Comparison of ENCODE assay signal across 15 mouse cellular contexts in genomic region chr6:140816831-140817230, GRCm38 (mm10).
DNase-seq lines count a peak whose midpoint lies in the region; ATAC-seq and TF ChIP-seq lines count a peak whose summit lies in the region.
"Had no signal": no experiment of that assay in that cellular context is flagged by ENCODE, and none has a peak within 500 bp of the region (broad histone marks: within the 10 kb centered on the region; RNA-seq: fewer than 3 reads in every experiment).

No protein-coding gene starts in this region.

- H3K4me2 ChIP-seq in liver, embryonic 16.5 days (ENCODE audit: low read depth, low read length) = no peak overlapping the region
- H3K4me2 ChIP-seq in liver, embryonic 12.5 days = no peak overlapping the region
- H3K4me2 ChIP-seq in CH12.LX (ENCODE audit: insufficient read depth, low read depth, poor library complexity, severe bottlenecking) = peak overlapping the region; percentile 51; the same call in 1 of the 2 replicates
- H3K4me2 ChIP-seq: heart, embryonic 12.5 days; hindbrain, embryonic 12.5 days had no signal

- intact Hi-C loops in left cerebral cortex, postnatal 4 days (cut with DNase I) = no loop called here

- ATAC-seq in liver, embryonic 16.5 days (ENCODE audit: low read depth) = 0 out of 2 replicates have a peak, but pooled peaks have one; percentile 16
- ATAC-seq in liver, embryonic 12.5 days = no peak
- peak; percentile 97 for ATAC-seq in inflammation-experienced regulatory T-cells, adult 6 months
- ATAC-seq: midbrain, embryonic 16.5 days had no signal

- no peaks in the 10 kb centered on the region for H3K27me3 ChIP-seq in liver, embryonic 16.5 days (ENCODE audit: control insufficient read depth, insufficient read depth, low read depth, low read length)
- H3K27me3 ChIP-seq in liver, embryonic 12.5 days (replicated peaks) = no peaks in the 10 kb centered on the region
- H3K27me3 ChIP-seq in CH12.LX (replicated peaks) = no peaks in the 10 kb centered on the region
- H3K27me3 ChIP-seq: heart, embryonic 12.5 days; hindbrain, embryonic 12.5 days had no signal

- H3K9me3 ChIP-seq in liver, embryonic 16.5 days (replicated peaks; ENCODE audit: control insufficient read depth, low read length) = no peaks in the 10 kb centered on the region
- no peaks in the 10 kb centered on the region for H3K9me3 ChIP-seq in liver, embryonic 12.5 days (replicated peaks)
- peaks cover 2% of the 10 kb centered on the region for H3K9me3 ChIP-seq in CH12.LX (replicated peaks; ENCODE audit: low read length)
- H3K9me3 ChIP-seq: heart, embryonic 12.5 days; hindbrain, embryonic 12.5 days had no signal

- no peaks in the 10 kb centered on the region for H3K36me3 ChIP-seq in liver, embryonic 16.5 days (ENCODE audit: control insufficient read depth, insufficient read depth)
- no peaks in the 10 kb centered on the region for H3K36me3 ChIP-seq in liver, embryonic 12.5 days
- H3K36me3 ChIP-seq in CH12.LX (replicated peaks in 1 of 2; ENCODE audit: control insufficient read depth in 1 of 2, insufficient read depth in 1 of 2, low read length in 1 of 2) = no peaks in the 10 kb centered on the region
- H3K36me3 ChIP-seq: heart, embryonic 12.5 days; hindbrain, embryonic 12.5 days had no signal

- no peaks in the 10 kb centered on the region for H3K4me1 ChIP-seq in liver, embryonic 16.5 days (ENCODE audit: control insufficient read depth, low read depth, low read length)
- no peaks in the 10 kb centered on the region for H3K4me1 ChIP-seq in liver, embryonic 12.5 days
- H3K4me1 ChIP-seq in CH12.LX (ENCODE audit: control insufficient read depth in 1 of 2, insufficient read depth in 2 of 2) = peaks cover 37 to 48% of the 10 kb centered on the region in 2 experiments
- H3K4me1 ChIP-seq: hindbrain, embryonic 12.5 days had no signal

- TF ChIP-seq POLR2A in CH12.LX (IDR thresholded peaks at IDR 0.05; ENCODE audit: low read depth, low read length) = no peak

- H3K4me3 ChIP-seq in liver, embryonic 16.5 days (ENCODE audit: low read depth, low read length) = no peak overlapping the region
- H3K4me3 ChIP-seq in liver, embryonic 12.5 days = no peak overlapping the region
- H3K4me3 ChIP-seq in CH12.LX (replicated peaks in 1 of 3; ENCODE audit: low read depth in 2 of 3, low read length in 2 of 3, poor library complexity in 1 of 3) = no peak overlapping the region
- H3K4me3 ChIP-seq: heart, embryonic 12.5 days; hindbrain, embryonic 12.5 days had no signal

- peak; percentile 99 for TF ChIP-seq EP300 in CH12.LX (IDR thresholded peaks at IDR 0.05; ENCODE audit: low read length)

- dilution Hi-C loops in CH12.LX (cut with MboI; ENCODE audit: extremely low pct_ligation_motif_present, extremely low pct_unique_long_range_greater_than_20kb, low sequenced_read_pairs) = no loop called here

- H3K9ac ChIP-seq in liver, embryonic 16.5 days (ENCODE audit: low read depth, low read length) = no peak overlapping the region
- H3K9ac ChIP-seq in liver, embryonic 12.5 days = no peak overlapping the region
- H3K9ac ChIP-seq in CH12.LX (ENCODE audit: insufficient read depth, low read depth) = peak overlapping the region; percentile 15; the same call in 1 of the 2 replicates
- H3K9ac ChIP-seq: heart, embryonic 12.5 days; hindbrain, embryonic 12.5 days had no signal

- peak; percentile 86 for DNase-seq in CD4-positive helper T cell, adult 2 months (ENCODE audit: low read depth, low spot score)
- peak; percentile 96 for DNase-seq in CH12.LX (ENCODE audit: extremely low read depth)
- no peak for DNase-seq in left cerebral cortex, postnatal 4 days
- no peak for DNase-seq in urinary bladder, adult 18-20 months (ENCODE audit: low spot score in 2 of 2)
- no peak for DNase-seq in kidney, adult 18-20 months
- DNase-seq: adrenal gland, postnatal 10 days; cerebellum, adult 11-12 months; kidney, postnatal 25 days; lung, adult 2 months had no signal

- H3K27ac ChIP-seq in liver, embryonic 16.5 days (ENCODE audit: low read length) = no peak overlapping the region
- no peak overlapping the region for H3K27ac ChIP-seq in liver, embryonic 12.5 days
- H3K27ac ChIP-seq in CH12.LX (ENCODE audit: insufficient read depth, low read depth) = peak overlapping the region; percentile 94
- H3K27ac ChIP-seq: hindbrain, embryonic 12.5 days had no signal

- 5% methylated on average over 6 of the region's 6 CpGs for WGBS in liver, embryonic 16.5 days (ENCODE audit: insufficient replicate concordance)
- WGBS in liver, embryonic 12.5 days (ENCODE audit: insufficient replicate concordance) = 7% methylated on average over 6 of the region's 6 CpGs

- TF ChIP-seq CTCF in CH12.LX (conservative IDR thresholded peaks at IDR 0.05 in 1 of 2, IDR thresholded peaks at IDR 0.05 in 1 of 2; ENCODE audit: low read depth in 2 of 2, low read length in 2 of 2) = no peak

- TF ChIP-seq RAD21 in CH12.LX (IDR thresholded peaks at IDR 0.05; ENCODE audit: low read depth, low read length) = no peak; the same call in 1 of the 2 replicates

- no peaks in the 10 kb centered on the region for H3K79me2 ChIP-seq in CH12.LX (replicated peaks; ENCODE audit: control insufficient read depth, extremely low read depth, insufficient read depth, poor library complexity, severe bottlenecking)

- in situ Hi-C loops in CH12.LX (cut with MboI; ENCODE audit: low pct_ligation_motif_present, low pct_unique_long_range_greater_than_20kb, low sequenced_read_pairs) = no loop called here

TF ChIP-seq in CH12.LX, 34 proteins besides CTCF, POLR2A, EP300 and RAD21:
- TF ChIP-seq USF2 (conservative IDR thresholded peaks at IDR 0.05; ENCODE audit: low read depth, low read length) = 0 out of 2 replicates have a peak, but pooled peaks have one; percentile 13
- TF ChIP-seq MAX (IDR thresholded peaks at IDR 0.05; ENCODE audit: low read length) = no peak
- peak; percentile 93; the same call in 1 of the 2 replicates for TF ChIP-seq RCOR1 (conservative IDR thresholded peaks at IDR 0.05; ENCODE audit: low read depth, low read length)
- TF ChIP-seq TCF12 (IDR thresholded peaks at IDR 0.05; ENCODE audit: low read depth, low read length) = peak; percentile 65
- peak; percentile 1; the same call in 1 of the 2 replicates for TF ChIP-seq JUN (IDR thresholded peaks at IDR 0.05; ENCODE audit: insufficient read depth, low read depth, low read length)
- peak; percentile 97 for TF ChIP-seq IRF4 (IDR thresholded peaks at IDR 0.05; ENCODE audit: low read depth, low read length)
- no peak for TF ChIP-seq USF1 (IDR thresholded peaks at IDR 0.05; ENCODE audit: low read depth, low read length)
- TF ChIP-seq MEF2A (IDR thresholded peaks at IDR 0.05; ENCODE audit: borderline replicate concordance, low read depth, low read length) = peak; percentile 48; the same call in 1 of the 2 replicates
- 0 out of 2 replicates have a peak, but pooled peaks have one; percentile 36 for TF ChIP-seq MAFK (IDR thresholded peaks at IDR 0.05; ENCODE audit: insufficient replicate concordance, low read length)
- TF ChIP-seq CHD2 (IDR thresholded peaks at IDR 0.05; ENCODE audit: low read length) = peak; percentile 94
- TF ChIP-seq BHLHE40 (IDR thresholded peaks at IDR 0.05; ENCODE audit: low read depth, low read length) = peak; percentile 70
- TF ChIP-seq ZC3H11A (IDR thresholded peaks at IDR 0.05; ENCODE audit: low read depth, low read length) = no peak
- no peak for TF ChIP-seq POLR2AphosphoS2 (IDR thresholded peaks at IDR 0.05; ENCODE audit: low read depth, low read length)
- no peak for TF ChIP-seq HCFC1 (IDR thresholded peaks at IDR 0.05; ENCODE audit: low read depth, low read length)
- peak; percentile 72; the same call in 1 of the 2 replicates for TF ChIP-seq TBP (conservative IDR thresholded peaks at IDR 0.05; ENCODE audit: low read depth, low read length)
- peak; percentile 23; the same call in 1 of the 2 replicates for TF ChIP-seq ELF1 (IDR thresholded peaks at IDR 0.05; ENCODE audit: low read depth, low read length)
- TF ChIP-seq GABPA (IDR thresholded peaks at IDR 0.05; ENCODE audit: insufficient replicate concordance, low read depth, low read length) = no peak
- TF ChIP-seq ETS1 (conservative IDR thresholded peaks at IDR 0.05; ENCODE audit: low read depth, low read length) = peak; percentile 94
- TF ChIP-seq SIN3A (IDR thresholded peaks at IDR 0.05; ENCODE audit: low read length) = peak; percentile 39; the same call in 1 of the 2 replicates
- TF ChIP-seq KAT2A (IDR thresholded peaks at IDR 0.05; ENCODE audit: insufficient replicate concordance, low read length) = no peak

Comparison
In these comparisons a context has a peak if more than half of its experiments do, and no peak if none do; other contexts are left out.
1. DNase-seq: peak in CD4-positive helper T cell, adult 2 months (single experiment) and CH12.LX (single experiment); none in left cerebral cortex, postnatal 4 days (single experiment), urinary bladder, adult 18-20 months (0 of 2) and kidney, adult 18-20 months (single experiment).